Mouse (Mus musculus): Measurements from ENCODE around the gene Gm20388. TPM values are rescaled to one million over a fixed set of nuclear protein-coding genes. Genes with fewer than 3 reads are reported as not detected.

The Gm20388 gene
- total RNA-seq, 2 experiments from 2014 or later, result 1.3 to 8.5 TPM

DNA sequence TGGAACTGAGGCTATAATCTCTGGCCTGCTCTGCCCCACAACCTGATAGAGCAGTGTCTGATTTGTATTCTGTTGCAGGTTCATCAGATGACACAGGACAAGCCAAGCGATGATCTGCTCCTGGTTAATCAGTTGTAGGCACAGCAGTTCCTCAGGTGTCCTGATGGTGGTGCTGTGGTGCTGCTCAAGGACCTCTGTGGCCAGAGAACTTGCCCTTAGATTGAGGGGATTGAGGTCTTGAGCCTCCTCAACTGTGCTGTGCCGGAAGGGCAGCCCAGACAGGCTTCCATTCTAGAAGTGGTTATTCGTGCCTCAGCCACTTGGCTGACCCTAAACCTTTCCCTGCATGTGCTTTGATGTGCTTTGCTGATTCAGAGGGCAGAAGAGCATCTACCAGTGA is 4141.5 kb downstream of the Gm20388 start:
- DNase-seq (ENCODE audit: low spot score in 2 of 2), result peak; percentile 69

- no peak for DNase-seq (ENCODE audit: low spot score in 2 of 2)
Observed at GRCm38 (mm10) chr8:124052568-124052967, 4141.9 kb downstream of the Gm20388 start.

DNA sequence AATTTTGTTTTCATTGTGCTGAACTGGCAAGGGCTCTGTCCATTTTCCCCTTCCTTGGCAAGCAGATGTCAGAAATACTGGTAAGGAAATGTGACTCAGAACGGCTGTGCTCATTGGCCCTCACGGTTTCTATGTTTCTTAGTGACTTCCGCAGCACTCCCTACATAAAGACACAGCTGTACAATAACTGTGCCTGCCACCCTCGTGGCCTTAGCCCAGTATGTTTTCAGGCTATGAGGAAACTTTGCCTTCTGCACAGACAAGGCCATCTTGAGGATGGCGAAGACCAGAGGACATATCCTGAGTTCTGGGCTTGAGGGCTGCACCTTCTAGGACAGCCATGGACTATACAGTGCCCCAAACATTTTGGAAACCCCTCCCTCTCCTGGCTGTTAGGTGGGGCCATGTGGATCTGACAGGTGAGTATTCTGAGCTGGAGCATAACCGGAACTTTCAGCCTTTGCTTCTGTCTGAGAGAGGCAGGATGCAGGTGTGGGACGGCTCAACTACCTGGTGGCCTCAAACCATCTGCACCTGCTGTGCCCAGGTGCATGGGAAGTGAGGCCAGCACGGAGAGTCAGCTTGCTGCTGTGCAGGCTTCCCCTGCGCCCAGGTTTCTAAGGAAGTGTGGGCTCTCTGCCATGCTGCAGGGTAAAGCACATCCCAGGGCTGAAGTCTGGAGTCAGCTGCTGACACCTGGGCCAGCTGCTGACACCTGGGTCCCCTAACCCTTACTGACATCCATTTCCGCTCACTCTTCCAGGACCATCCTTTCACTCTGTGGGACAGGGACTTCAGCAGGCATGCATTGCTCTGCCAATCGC is 4146.4 kb downstream of the Gm20388 start:
- DNase-seq (ENCODE audit: low spot score in 2 of 2), result no peak

DNA sequence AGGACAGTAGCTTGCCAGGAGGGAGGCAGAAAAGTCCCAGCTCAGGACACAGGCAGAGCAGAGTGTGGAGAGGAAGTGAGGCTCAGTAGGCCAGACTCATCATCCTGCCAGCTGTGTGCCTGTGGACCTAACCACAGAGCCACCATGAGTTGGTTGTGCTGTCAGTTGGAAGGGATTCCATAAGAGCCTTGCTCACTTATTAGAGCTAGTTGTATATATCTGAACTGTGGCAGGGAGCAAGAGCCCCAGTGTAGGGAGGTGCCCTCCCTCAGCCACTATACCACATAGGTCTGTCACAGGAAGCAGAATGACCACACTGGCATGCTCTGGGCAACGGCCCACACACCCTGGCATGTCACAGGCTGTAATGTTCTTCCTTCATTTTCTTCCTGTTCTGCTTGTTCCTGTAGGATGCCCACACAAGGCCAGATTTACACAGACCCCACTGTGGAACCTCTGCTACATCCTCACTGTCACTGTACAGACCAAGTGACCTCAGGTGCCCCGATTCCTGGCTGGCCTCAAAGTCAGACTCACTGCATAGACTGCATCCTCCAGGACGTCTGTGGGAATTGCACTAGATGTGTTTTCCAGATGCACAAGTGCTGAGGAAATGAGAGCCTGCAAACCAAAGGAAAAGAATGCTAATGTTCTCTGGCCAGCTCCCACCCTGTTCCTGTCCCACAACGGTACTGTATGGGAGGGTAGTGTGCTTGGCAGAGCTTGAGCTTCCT is 4155.9 kb downstream of the Gm20388 start:
- DNase-seq (ENCODE audit: low spot score in 2 of 2), result no peak

DNA sequence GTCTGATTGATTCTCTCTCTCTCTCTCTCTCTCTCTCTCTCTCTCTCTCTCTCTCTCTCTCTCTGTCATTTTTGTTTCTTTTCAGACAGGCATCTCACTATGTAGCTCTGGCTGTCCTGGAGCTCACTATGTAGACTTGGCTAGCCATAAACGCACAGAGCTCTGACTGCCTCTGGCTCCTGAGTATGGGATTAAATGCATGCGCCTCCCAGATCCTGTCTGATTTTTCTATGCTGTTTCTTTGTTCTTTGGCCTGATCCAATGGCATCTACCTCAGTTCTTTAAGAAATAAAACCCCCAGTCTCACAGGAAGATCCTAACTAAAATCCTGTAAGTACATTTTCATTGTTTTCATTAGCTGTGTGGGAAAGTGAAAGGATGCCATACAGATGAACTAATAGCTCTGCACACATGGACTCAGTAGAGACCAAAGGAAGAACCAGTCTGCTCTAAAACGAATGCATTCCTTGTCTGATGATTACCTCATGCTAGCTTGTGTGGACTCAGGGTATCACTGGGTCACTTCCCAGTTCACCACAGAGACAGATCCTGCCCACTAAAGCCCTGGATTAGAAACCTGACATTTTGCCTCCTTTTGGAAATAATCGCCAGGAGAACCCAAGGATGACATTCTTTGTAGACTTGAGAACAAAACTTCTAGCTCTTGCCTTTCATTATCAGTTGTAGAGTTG is 4156.6 kb downstream of the Gm20388 start:
- no peak for DNase-seq (ENCODE audit: low spot score in 2 of 2)

DNA sequence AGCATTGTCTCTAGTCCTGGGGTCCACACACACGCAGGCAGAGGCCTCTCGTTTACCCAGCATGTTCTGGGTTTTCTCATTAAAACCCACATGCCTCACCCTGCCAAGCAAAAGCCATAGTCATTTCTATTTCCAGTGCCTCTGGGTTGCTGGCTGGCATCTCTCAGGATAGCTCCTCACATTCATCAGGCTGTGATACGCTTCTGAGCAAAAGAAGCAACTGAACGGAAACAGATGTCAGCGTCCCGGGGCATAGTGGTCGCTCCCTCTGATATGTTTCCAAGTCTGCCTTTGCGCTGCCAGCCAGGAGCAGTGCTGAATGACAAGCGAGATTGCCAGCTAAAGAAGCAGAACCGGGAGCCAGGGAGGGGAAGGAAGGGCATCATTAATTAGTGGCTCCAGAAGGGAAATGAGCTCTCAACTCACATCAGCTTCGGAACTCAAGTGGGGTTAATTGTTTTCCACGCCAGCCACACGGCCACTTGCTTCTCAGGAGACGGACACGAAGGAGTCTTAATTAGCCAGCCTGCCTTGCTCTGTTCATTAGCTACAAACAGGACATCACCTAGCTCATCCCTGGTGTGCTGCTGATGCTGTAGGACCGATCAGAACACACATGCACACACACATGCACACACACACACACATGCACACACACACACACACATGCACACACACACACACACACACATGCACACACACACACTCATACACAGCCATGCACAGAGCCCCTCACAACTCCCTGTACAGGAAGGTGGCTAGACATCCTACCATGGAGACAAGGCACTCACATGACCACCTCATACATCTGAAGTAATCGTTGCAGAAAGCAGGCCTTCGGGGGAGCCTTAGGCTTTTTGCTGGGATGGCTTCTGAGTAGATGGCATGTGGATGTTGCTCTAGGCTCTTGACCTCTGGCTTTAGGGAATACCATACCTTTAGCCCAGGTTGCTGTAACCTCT is 4160.0 kb downstream of the Gm20388 start:
- DNase-seq (ENCODE audit: low spot score in 2 of 2), result no peak

DNA sequence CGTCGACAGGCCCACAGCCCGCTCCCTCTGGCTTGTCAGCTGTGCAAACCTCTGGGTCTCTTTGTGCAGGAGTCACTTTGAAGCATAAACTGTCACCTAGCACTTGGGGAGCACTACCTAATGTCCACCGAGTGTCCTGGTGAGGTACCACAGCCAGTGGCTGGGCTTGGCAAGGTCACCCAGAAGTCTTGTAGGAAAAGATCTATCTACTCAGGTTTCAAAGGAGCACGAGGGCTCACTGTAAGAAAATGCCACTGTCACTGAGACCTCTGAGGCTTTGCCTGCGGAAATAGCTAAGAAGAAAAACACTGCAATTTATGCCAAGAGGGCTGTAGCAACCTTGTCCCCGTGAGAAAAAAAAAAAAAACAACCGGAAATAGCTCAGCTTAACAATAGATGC is 4165.3 kb downstream of the Gm20388 start:
- DNase-seq (ENCODE audit: low spot score in 2 of 2), result no peak

DNA sequence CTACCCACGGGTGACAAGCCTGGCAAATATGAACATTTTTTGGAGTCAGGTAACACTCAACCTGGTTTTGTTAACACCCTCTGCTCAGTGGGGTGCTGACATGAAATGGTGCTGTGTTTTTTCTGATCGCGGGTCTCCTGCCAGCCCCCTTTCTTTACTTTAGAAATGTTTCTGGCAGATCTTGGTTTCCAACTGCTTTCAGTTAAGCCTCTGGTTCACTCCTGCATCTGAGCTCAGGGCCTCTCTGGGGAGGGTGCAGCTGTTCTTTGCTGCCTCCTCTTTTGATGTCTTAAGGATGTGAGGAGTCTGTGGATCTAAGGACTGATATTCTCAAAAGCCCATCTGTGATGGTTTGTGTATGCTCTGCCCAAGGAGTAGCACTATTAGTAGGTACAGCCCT is 4165.8 kb downstream of the Gm20388 start:
- no peak for DNase-seq (ENCODE audit: low spot score in 2 of 2)

DNA sequence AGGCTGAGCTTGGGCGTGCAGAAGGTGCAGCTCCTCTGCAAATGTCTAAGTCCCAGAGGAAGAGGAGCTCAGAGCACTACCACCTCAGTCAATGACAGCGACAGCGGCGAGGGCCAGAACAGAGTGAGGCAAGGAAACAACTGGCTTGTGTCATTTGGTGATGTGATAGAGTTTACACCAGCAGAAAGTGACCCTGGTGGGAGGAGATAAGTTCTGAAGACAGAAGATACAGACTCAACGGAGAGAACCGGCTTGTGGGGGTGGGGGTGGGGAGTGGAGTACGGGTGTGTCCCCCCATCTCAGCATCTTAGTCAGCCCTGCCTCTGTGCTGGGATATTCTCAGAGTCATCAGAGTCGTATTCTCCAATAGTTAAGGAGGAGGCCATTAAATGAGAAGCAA is 4166.7 kb downstream of the Gm20388 start:
- DNase-seq (ENCODE audit: low spot score in 2 of 2), result no peak

GRCm38 (mm10) chr8:124077998-124078397 is 4167.4 kb downstream of the Gm20388 start:
- DNase-seq (ENCODE audit: low spot score in 2 of 2), result no peak

DNA sequence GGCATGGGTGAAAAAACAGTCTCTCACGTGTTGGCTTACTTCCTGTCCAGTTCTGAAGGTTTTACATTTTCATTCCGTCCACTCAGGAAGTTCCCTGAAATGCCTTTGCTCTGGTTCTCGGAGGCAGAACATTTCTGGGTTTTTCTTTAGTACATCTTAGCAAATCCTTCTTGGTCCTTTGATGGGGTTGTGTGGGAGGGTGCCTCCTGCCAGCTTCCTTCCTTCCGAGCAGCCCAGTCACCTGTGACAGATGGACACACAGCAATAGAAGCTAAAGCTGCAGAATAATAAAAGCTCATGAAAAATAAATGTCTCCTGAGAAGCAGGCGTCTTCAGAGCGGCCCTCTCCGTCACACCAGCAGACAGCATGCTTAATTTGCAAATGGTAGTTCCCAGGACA is 4168.3 kb downstream of the Gm20388 start:
- DNase-seq (ENCODE audit: low spot score in 2 of 2), result no peak

DNA sequence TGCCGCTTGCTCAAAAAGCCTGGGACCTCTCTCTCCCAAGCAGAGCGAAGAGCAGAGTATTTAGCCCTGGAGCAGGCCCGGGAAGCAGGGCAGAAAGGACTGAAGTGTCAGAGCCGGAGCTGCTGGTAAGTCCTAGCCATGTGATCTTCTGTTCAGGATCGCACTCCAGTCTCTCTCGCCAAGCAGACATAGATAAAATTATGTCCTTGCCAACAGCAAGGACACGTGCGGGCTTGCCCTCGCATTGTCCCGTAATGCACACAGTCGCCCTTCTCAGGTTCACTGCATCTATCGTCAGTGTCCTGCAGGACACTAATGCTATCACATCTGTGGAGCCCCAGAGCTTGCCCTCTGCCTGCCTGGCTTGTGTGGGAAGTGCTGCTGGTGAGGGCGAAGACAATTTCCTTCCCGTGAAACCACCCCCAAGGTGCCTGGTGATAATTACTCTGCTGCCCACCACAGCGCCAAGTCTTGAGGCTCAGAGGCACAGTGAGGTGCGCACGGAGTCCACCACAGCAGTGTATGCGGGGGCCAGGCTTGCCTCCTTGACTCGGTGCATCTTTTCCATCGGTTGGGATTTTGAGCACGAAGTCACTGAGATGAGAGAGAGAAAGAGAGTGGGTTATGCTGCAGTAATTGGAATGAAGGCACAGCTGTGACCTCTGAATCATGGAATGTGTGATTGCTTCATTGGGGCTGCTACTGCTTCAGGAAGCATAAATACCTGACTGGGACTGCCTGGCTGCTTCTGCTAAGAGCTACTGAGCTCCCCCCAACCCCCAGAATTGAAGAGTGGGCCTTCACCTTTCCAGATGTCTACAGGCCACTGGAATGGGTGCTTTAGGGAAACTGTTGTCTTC is 4170.1 kb downstream of the Gm20388 start:
- no peak for DNase-seq (ENCODE audit: low spot score in 2 of 2)

- no peak for DNase-seq (ENCODE audit: low spot score in 2 of 2)
Observed at GRCm38 (mm10) chr8:124082616-124083015, 4172.0 kb downstream of the Gm20388 start.

GRCm38 (mm10) chr8:124083611-124084010 is 4173.0 kb downstream of the Gm20388 start:
- no peak for DNase-seq (ENCODE audit: low spot score in 2 of 2)

GRCm38 (mm10) chr8:124085668-124086067 is 4175.0 kb downstream of the Gm20388 start:
- no peak for DNase-seq (ENCODE audit: low spot score in 2 of 2)

- no peak for DNase-seq (ENCODE audit: low spot score in 2 of 2)
Observed at GRCm38 (mm10) chr8:124088092-124088613, 4177.5 kb downstream of the Gm20388 start.

DNA sequence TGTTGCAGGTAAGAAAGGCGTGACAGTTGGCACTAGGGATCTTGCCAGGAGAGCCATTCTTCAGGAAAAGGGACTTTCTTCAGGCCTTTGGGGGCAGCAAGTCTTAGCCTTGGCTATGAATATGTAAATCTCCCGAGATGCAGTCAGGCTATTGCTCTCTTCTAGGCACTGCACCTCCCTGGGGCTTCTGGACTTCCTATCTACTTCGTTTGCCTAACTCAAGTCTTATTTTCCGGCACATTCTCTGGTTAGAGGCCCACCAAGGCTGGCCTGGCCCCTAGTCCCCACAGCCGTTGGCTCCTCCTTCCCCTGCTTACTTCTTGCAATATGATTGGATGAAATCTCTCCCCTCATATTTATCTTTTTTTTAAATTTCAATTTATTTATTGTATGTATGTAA is 4178.4 kb downstream of the Gm20388 start:
- DNase-seq (ENCODE audit: low spot score in 2 of 2), result no peak

DNA sequence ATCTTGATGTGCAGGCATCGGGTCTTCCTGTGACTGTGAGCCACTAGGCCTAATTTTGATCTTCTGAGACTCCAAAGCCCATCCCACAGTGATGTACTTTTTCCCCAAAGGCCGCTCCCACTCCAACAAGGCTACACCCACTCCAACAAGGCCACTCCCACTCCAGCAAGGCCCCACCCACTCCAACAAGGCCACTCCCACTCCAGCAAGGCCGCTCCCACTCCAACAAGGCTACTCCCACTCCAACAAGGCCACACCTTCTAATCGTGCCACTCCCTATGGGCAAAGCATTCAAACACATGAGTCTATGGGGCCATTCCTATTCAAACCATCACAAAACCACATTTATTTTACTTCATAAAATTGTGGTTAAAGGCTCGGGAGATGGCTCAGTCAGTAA is 4179.8 kb downstream of the Gm20388 start:
- DNase-seq (ENCODE audit: low spot score in 2 of 2), result no peak

GRCm38 (mm10) chr8:124098953-124099622 is 4188.4 kb downstream of the Gm20388 start:
- DNase-seq (ENCODE audit: low spot score in 2 of 2), result no peak

Measured in adrenal gland, adult 18-20 months (tissue).